Mouse (Mus musculus) frontal cortex, postnatal 25 days (tissue): ENCODE results near the gene Pip5k1b.

Experiments used
- DNase-seq, 2 experiments: peaks; one replicate each; pipeline ENCODE4 v3.0.0; 2022; ENCODE audit warnings: low spot score in 2 of 2

Pip5k1b gene

DNA sequence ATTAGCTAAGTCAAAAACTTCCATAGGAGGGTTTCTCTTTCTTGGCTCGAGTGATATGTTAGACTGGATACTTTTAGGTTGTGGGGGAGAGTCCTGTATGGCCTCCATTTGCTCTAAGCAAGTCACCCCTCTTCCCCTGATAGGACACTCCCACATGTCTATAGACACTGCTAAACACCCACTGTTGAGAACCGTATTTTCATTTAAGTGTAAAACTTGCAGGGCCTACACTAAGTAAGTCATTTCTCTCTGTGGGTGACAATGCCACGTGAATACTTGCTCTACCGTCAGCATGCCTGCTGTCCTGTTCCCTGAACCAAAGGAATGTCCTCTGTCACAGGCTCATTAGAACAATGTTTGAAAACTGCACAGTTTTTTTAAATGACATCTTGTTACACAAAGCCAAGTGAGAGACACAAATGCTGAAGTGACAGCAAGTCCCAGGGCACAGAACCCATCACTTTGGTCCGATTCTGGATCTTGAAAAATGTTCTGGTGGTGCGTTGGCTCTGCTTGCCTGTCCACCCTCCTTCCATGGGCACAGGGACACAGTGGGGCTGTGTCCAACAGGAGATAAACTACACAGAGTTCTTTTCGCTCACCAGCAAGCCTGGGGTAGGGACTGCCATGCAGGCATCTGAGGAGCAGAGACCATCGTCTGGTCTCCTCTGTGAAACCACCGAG is 138.6 kb downstream of the Pip5k1b start:
- no peak for DNase-seq

DNA sequence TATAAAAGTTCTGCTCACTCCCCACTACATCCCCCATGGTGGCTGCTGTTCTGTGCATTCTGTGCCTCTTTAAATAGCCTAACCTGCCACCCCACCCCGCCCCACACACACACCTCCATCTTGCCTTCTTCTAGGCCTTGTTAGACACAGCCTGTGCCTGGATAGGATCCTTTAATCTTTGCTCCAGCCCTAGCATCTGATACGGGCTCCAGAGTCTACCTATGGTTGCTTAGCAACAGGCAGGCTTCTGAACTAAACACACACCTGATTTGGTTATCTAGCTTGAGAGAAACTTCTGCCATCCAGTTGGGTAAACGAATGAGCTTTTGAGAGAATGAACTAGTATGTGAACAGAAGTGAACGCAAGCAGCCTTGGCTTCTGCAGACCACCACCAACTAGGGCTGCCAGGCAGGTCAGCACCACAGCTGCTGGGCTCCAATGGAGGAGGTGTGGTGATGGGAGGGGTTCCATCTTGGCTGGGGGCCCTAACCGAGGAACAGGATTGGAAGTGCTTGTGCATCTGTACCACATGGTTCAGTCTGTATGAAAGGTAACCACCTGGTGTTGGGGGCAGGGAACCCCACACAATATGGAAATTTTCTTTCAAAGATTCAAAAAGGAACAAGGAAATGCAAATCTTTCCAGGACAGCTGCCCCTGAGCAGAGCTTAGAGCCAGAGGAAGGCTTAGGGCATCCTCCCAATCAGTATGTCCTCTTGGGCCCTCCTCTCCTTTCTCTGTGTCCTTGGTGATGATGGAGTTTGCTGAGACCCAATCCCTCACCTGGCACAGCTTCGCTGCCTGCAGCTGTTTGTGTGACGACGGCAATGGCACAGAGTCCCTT is 139.7 kb downstream of the Pip5k1b start:
- DNase-seq: no peak

DNA sequence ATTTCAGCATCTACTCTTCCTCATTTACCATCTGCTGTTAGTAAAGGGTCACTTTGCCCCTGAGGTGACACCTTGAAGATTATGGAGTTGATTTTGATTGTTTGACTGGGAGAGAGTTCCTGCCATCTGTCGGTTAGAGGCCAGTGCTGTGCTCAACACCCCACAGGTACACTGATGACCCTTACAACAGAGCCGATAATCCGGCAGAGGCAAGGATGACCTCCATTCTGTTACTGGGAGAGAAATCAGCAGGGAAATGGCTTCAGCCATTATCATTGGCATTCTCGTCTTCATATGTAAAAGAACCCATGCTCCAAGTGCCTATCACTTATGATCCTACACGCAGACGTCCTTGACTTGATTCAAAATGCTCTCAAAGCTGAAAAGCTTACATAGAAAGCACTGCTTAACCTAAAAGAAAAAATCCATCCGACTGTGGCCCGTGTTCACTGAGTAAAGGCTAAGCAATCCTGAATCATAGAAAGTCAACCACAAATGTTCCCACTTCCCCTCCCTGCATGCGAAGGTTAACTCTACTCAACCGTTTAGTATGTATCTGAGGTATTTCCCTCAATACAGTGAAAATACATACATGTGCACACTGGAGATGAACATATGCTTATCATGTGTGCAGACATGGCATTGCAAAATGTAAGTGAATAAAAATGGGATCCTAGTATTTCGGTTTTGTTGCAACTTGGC is 146.7 kb downstream of the Pip5k1b start:
- no peak for DNase-seq

DNA sequence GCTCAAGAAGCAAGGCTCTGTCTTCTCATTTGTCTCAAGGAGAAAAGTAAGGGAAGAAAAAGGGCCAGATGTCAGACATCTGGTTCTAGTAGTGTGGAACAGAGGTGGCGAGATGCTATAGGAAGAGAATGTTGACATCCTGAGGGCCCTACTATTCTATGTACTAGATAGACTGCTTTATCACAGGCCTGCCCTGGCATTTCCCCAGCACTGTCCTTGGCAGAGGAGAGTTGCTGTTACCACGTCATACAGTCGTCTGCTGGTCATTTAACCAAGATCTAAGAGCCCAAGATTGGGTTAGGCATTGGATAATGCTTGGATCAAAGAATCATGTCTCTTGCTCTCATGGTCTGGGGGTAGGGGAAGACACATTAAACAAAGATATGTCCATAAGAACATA is 151.0 kb downstream of the Pip5k1b start:
- no peak for DNase-seq

DNA sequence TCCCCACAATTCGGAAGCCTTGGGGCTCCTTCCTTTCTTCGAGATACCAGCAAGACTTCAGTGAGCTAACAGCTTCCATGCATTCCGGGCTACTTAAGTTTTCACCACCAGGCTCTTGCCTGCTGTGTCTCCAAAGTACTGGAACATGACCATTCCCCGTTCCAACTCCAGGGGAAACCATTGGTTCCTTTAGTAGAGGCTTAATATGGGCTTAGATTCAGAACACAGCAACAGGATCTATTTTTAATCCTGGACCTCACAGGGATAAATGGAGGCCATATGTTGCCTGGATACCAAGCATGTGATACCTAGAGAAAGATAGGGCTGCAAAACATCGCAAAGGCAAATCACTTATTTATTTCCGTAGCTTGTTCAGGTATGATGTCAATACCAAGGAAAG is 152.4 kb downstream of the Pip5k1b start:
- no peak for DNase-seq

DNA sequence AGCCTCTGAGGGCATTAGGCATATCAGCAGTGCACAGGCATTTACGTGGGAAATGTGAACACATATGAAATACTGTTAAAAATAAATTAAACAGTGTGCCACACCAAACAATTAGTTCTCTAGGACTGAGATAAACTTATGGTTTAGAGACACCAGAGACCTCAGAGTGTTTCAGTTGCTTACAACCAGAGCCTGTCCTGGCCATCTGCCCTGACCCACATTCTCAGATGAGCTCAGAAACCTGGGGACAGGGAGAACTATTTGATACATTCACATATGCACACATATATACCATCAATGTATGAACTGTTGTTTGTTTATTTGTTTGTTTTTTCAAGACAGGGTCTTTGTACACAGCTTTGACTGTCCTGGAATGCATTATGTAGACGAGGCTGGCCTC is 161.8 kb downstream of the Pip5k1b start:
- no peak for DNase-seq

DNA sequence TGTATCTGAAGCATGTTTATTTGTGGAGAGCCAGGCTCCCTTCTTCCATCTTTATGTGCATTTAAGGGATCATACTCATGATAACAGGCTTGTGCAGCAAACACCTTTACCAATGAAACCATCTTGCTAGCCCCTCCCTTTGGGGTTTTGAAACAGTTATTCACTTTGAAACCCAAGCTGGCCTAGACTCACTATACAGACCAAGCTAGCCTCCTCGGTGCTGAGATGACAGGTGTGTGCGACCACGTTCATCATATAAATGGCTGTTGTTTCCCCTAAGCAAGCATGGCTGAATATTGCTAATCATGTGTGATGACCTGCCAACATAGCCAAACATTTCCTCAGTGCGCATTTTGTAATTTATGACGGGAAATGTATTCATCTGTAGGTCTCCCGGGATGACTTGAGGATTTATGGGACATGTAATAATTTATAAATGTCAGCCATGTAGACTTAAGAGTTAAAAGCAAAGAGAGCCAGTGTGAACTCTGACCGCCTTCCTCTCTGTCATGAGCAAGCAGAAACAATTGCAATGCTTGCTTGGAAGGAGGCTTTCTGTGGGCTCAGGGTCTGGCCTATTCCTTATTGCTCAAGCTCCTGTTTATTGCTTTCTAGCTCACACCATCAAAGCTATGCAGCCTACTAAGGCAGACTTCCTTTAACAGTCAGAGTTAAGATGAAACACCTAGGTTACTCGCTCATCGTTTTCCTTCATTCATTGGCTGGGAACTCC is 164.0 kb downstream of the Pip5k1b start:
- DNase-seq: no peak

DNA sequence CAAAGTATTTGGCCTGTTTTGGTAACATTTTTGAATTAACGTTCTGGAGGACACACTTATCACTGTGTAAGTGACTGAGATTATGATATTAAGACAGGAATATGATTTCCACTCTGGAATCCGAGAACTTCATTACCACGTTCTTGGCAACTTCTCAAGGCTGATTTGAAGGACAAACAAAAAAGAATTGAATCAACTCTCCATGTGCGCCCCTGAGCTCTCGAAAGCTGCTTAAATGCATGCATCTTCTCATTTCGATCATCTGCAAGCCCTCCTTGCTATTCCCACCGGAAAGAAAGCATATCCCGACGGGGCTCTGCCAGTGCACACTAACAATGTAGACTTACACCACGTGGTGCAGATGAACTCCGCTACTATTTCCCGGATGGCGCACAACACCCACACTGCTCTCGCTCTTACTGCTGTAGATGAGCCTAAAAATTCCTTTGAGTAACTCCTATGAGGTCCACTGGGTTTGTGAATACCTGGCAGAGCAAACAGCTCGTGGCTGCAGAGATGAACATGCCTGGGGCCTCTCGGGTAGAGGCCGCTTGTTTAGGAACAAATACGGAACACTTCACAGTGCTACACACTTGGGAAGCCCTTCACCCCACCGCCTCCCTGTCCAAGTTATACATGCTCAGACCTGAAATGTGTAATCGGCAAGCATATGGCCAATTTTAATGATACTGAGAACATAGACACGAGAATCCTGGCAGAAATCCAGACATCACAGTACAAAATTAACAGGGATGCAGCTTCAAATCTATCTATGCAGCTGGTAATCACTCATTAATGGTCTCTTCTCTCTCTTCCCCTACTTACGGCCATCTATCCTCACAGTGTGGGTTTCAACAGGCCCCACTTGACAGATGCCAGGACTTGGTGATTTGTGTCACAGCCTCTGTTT is 168.5 kb downstream of the Pip5k1b start:
- DNase-seq: no peak

DNA sequence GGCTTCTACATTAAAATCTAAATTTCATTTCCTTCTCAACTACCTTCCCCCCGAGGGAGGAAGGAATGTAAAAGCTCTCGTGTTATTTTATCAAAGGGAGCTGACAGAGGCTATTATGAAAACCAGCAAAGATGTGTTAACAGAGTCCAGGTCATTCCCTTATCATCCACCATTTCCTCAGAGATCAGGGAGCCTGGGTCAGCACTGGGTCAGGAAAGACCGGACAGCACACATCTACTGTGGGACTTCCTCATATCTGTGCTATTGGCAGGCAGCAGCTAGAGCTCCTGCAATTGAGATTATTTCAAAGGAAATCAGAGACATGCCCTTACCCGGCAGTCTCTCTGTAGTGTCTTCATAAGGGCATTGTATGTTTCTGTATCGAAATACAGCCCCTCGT is 177.2 kb downstream of the Pip5k1b start:
- DNase-seq: no peak

DNA sequence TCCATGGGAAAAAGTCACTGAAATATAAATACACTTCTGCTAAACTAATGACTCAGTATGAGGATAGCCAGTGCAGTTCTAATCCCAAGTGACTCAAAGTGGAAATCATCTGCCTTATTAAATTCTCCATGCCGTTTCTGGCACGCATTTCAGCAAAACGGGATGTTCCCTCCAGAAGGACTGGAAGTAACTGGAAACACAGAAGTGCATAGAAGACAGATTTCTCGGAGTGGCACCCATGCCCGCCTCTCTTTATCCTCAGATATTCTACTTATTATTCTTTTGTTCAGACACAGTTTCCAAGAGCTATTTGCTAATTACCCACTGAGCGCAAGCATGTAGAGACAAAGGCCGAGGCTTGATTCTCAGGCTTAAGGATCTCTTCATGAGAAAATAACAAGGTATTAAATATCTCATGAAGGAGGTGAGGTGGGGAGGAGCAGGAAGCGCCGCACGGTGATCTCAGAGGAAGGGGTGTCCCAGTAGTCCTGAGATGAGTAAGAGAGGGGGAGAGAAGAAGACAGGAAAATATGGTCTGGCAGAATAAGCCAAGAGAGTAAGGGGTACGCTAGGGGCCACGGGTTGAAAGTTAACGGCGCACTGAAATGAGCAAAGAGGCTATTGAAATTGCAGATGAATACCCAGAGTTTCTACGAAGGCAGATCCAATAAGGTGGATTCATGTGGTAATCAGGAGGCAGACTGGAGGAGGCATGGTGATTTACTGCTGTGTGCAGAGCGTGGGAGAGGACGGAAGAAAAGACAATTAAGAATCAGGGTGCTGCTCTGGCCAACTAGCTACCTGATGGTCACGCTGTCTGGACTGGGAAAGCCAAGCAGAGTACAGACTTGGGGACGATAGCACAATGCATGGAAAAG is 183.7 kb downstream of the Pip5k1b start:
- DNase-seq: no peak

DNA sequence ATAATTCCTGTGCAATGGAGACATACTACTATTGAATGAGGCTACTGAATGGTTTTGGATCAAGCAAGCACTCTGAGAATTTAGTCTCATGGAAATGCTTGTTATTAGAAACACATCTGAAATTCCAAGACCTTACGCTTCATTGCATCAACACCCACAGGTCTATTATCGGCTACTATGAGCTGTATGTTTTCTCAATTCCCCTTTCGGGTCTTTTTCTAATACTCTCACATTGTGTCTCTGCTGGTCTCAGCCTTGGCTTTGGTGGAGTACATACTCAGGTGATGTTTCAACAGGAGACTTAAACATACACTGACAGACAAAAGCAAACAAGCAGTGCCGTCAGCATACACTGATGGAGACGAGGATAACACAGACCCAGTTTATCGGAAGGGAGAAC is 187.3 kb downstream of the Pip5k1b start:
- no peak for DNase-seq

DNA sequence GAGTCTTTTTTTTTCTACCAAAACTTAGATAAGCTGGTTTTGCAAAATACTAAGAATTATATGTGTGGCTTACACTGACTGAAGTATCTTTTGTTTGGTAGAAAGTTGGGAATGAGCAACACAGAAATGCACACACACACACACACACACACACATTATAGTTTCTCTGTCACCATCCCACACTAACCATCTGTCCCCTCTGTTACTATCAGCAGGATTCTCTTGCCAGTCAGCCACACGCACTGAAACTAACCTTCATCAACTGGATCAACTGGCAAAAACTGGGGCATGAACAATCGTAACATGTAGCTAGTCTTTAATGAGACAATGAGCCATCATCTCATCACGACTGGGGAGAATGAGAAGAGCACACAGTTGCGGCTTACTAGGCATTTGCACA is 187.9 kb downstream of the Pip5k1b start:
- DNase-seq: no peak

DNA sequence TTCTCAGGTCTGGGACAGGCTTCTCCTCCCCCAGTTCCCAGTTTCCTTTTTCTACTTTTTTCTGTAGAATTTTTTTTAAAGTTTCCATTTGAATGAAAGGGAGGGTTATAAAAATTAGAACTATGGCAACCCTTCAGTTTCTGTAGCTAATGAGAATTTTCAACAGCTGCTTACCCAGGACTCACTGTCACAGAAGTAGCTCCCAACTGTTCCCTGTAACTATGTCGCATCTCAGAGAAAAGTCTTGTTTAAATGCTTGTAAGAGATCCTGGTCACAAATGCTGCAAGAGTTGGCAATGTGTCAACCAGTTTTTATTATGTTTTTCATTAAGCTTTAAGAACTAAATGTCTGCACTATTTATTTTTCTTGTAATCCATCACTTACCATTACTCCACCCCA is 188.9 kb downstream of the Pip5k1b start:
- DNase-seq: no peak

DNA sequence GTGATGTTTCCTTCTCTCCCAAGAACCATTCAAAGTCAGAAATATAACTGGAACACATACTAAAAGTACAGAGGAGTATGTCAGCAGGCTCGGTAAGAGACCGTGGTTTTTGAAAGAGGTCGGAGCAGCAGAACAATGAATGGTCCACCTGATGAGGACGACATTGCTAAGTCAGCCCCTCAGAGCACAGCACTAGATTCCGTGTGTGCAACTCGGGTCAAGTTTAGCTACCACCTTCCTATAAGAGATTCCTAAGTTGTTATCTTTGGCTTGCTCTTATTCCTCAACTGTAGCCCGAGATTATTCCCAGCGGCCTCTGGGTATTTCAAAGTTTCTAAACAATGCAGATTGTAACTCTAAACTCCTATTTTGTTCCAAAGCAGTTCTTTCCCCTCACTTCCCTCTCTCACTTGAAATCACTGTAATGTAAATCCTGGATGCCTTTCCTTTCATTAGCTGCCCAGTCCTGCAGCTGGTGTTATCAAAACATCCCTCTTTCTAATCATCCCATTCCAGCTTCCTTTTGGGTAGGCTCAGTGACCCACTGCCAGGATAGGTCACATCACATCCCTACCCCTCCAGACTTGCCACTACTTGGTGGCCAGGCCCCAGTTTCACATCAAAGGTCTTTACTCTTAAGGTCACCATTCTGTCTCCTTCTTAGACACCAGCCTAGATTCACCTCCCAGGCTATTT is 192.9 kb downstream of the Pip5k1b start:
- no peak for DNase-seq

DNA sequence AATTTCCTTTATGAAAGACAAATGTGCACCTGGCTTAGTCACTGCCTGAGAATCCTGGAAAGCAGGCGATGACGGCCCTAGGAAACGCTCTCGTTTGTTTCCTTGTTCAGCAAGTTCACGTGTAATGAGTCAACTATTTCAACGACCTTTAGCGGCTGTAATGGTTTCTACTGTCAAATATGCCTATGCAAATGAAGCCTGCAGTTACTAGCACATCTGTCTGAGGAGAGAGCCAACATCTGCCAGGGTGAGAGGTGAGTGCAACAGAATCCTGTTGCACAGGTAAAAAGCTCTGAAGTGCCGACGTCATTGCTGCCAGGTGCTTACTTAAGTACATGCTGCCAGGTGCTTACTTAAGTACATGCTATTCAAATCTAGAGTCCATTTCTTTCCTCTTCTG is 196.4 kb downstream of the Pip5k1b start:
- no peak for DNase-seq

DNA sequence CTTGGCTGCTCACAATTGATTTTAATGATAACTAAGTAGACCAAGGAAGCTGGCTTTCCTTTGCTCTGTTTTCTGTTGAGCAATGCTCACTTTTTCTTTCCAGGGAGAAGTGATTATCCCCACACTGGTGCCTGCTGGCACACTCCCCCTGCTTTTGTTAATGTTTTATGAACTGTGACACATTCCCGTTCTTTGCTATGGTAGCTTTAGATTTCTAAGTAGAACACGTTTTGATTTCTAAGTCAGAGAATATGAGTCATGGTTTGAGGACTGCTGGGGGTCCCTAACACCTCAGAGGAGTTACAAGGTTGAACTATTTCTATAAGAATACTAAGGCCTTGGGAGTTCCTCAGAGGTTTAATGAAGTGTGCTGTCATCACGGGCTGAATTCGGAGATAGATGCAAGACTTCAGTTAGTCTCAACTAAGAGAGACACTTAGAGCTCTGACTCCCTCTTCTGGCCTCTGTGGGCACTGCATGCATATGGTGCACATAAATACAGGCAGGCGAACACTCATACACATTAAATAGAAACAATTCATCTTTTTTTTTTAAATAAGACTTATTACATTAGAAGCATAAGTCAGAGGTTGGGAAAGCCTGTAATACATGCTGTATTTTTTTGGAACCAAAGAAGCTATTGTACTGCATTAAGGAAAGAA is 203.2 kb downstream of the Pip5k1b start:
- DNase-seq: no peak

DNA sequence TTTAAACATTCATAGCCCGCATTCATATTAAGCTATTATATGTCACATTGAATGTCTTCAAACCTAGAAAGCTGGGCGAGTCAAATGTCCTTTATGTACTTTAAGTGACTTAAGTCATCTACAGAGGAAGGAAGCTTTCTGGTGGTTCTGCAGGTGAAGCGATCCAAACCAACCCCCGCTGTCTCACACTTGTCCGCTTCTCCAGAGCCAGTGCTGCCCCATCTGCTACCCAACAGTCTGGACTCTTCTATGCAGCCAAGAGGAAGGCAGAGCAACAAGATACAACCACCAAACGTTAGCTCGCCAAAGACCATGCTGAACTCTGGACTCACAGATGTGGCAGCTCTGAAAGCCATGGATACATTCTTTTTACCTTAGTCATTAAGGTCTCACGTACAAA is 211.2 kb downstream of the Pip5k1b start:
- DNase-seq: no peak

DNA sequence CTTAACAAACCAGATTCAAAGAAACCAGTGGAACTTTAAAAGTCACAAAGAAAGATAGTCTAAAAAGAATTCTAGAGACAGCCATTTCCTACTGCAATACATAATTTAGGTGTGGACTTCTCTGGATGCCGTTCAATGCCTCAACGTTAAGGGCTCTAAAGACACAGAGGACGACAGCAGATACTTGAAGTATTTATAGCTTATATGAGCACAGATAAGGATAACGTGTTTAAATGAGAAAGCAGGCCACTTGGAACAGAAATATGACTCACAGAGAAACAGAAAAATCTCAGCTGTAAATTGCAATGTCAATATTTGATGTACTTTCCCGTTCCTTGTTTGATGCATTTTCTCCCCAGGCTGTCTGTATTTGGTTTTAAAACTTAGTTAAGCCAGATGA is 212.9 kb downstream of the Pip5k1b start:
- DNase-seq: no peak
